Mouse (Mus musculus) megakaryocyte, adult 5-6 weeks (primary cell): ENCODE results near the gene Kcnc1. TPM values are rescaled to one million over a fixed set of nuclear protein-coding genes. Genes with fewer than 3 reads are reported as not detected.

Source experiments
- ATAC-seq: 2 replicates; pipeline ENCODE4 v1.8.0; 2016; ENCODE audit warnings: mild to moderate bottlenecking, inconsistent platforms; ENCODE audit not compliant: poor library complexity, severe bottlenecking
- total RNA-seq, 2 experiments: library from RNA; stranded (forward) in 1 of 2; stranded (reverse) in 1 of 2; fragments of 153-499, 151-499 nt in 1 of 2; fragments of 221-1000, 200-1000 nt in 1 of 2; gene quantifications; 2 replicates each; pipeline versions ENCODE4 v1.2.3 to v1.2.4; 2015 to 2017

Kcnc1 gene
- total RNA-seq, 2 experiments from 2014 or later, result 0.04 TPM

DNA sequence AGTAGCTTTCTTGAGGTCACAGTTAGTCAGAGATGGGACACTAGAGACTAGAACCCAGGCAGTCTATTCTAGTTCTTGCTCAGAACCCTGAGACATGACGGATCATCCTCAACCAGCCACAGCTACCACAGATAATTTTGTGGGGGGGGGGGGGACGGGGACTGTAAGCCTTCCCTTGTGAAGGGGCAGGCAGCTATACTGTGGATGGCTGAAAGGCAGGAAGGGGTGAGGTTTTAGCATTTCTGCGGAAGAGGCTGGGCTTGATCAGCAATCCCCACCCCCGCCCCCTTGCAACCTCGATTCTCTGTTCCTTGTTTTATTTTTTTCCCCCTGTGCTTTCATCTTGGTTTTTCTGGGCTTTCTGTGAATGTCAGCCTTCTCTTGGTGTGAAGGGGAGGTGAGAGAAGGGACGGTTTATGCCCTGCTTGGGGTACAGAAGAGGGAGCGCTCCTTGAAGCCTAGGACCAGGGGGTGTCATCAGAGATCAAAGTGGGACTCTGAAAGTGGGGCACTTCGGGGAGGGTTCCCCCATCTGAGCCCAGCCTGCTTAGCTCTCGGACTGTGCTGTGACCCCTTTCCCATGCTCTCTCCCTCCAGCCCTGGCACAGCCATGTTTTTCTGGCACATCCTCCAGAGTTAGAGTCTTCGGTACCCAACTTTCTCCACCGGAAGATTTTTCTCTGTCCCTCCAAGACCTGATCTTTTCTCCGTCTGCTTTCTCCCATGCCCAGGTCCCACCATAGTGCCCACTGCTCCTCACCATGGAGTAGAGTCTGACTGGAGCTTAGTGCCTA is 2.4 kb upstream of the Kcnc1 start:
- peak; percentile 32 for ATAC-seq

DNA sequence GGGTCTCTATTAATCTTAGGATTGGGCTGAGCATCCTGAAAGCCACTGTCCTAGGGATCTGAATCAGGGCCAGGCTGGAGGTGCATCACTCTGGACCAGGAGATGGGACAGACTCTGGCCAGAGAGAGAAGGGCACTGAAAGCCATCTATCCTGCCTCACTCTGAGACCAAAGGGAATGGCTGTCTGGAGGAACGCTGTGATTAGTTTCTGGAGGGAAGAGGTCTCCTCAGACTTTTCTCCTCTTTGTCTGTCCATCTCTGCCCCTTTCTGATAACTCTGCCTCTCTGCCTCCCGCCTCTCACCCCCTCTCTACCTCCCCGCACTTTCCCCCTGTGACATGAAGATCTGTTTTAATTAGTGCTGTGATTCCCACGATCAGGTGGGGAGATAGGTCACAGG is 1.4 kb upstream of the Kcnc1 start:
- no peak for ATAC-seq

DNA sequence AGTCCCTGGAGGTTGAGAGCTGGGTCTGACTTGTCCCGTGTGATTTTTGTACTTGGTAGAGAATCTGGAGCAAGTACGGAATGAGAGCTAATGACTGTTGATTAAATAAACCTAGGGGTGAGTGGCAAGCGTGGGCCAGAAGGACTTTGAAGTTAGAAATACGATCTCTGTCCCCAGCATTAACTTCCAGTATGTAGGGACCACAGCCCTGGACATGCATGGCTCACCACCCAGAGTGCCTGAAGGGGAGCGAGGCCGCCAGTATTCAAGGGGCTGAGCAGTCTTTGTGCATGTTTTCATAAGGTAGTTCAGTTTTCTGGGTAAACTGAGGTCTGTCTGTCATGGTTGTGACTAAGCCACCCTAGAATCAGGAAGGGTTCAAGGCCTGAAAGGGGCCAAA is 726 bp upstream of the Kcnc1 start:
- no peak for ATAC-seq

DNA sequence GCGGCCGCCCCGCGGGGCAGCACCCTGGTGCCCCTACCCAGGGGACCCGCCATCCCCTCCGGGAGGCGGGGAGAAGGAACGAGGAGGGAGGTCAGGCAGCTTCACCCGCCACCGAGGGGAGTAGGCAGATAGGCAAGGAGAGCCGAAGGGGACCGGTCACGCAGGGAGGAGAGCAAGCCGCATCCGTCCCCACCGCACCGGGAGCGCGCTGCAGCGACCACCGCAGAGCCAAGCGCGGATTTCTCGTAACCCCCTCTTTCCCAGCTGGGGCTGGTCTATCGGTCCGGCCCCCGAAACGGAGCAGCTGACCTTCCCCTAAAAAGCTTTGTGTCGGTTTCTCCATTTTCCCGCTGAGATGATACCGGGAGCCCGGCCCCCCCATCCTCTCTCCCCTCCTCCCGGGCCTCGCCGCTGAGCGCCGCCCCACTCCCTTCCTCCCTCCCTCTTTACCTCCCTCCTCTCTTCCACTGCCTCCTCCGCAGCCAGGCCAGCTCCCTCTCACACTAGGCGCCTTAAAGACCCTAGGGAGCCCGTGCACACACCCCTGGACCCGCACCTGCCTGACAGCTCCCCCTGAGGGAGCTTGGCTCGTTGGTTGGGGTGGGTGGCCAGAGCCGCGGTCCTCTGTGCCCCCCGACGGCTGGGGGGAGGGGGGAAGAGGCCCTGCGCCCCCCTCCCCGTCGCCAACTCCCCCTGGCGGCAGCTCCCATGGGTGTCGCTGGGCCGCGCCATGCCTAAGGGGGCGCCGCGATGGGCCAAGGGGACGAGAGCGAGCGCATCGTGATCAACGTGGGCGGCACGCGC is 833 bp downstream of the Kcnc1 start:
- ATAC-seq, result no peak

DNA sequence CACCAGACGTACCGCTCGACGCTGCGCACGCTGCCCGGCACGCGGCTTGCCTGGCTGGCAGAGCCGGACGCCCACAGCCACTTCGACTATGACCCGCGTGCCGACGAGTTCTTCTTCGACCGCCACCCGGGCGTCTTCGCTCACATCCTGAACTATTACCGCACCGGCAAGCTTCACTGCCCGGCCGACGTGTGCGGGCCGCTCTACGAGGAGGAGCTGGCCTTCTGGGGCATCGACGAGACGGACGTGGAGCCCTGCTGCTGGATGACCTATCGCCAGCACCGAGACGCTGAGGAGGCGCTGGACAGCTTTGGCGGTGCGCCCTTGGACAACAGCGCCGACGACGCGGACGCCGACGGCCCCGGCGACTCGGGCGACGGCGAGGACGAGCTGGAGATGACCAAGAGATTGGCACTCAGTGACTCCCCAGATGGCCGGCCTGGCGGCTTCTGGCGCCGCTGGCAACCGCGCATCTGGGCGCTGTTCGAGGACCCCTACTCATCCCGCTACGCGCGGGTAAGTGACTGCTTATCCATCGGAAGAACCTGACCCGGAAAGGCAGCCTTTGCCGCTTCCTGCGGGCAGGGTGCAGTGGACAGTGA is 1.5 kb downstream of the Kcnc1 start:
- no peak for ATAC-seq

GRCm38 (mm10) chr7:46398612-46399011 is 2.3 kb downstream of the Kcnc1 start:
- ATAC-seq, result no peak

DNA sequence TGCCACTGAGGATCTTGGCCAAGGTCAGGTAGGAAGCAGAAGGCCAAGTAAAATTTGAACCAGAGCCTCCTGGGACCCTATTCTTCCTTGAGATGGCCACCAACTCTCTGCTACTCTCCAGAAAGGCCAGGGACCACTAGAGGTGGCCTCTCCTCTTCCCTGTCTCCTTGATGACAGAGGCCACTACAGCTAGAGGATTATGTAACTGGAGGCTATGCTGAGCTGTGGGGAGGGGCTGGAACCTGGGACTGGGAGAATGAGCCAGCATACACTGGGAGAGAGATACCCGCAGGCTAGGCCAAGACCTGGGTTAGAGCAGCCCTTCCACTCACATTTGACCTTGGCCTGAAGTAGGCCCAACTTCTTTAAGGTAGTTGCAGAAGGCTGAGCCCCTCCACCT is 3.4 kb downstream of the Kcnc1 start:
- ATAC-seq, result no peak

DNA sequence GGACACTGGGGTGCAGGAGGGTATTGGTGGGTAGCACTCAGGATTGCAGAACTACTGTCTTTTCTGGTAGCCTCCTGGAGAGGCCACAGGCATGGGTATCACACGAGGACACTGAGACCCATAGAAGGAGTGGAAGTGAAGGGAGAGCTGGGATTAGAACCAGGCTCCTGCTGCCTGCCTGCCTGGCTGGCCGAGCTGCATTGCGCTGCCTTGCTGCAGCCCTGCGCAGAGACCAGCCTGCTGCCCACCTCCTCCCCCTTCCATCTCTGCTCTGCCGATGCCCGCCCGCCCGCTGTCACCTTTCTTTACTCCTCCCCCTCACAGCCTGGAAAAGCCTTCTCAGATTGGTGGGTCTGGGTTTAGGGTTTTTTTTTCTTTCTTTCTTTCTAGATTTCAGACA is 4.0 kb downstream of the Kcnc1 start:
- ATAC-seq, result no peak

GRCm38 (mm10) chr7:46401371-46402180 is 5.3 kb downstream of the Kcnc1 start:
- ATAC-seq, result no peak

- ATAC-seq, result no peak
These were observed 7.6 kb downstream of the Kcnc1 start for GRCm38 (mm10) chr7:46403616-46404485.

GRCm38 (mm10) chr7:46404756-46405155 is 8.5 kb downstream of the Kcnc1 start:
- no peak for ATAC-seq

GRCm38 (mm10) chr7:46408606-46409005 is 12.3 kb downstream of the Kcnc1 start:
- no peak for ATAC-seq

DNA sequence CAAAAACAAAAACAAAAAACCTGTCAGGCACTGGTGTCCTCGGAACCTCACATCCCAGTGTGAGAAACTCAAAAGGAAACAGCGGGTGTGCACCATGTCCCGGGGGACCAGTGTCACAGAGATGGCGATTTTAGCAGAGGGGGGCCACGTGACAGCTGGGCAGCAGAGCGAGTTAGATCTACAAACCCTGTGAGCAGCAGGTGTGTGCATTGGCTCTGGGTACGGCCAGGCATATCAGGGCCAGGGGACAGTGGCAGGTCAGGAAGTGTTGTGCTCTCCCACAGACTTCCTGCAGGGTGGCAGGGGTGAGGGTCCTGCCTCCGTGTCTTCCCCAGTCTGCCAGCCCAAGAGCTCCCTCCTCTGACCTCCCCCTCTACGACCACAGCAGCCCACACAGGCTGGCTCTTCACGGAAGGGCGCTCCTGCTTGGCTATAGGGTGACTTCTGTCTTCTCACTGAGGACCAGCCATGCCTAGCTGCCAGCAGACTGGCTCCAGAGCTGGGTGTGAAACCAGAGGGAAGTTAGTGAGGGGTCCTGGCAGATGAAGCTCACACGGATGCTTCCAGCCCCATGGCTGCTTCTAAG is 13.0 kb downstream of the Kcnc1 start:
- ATAC-seq, result no peak

GRCm38 (mm10) chr7:46410727-46411126 is 14.4 kb downstream of the Kcnc1 start:
- ATAC-seq, result no peak

DNA sequence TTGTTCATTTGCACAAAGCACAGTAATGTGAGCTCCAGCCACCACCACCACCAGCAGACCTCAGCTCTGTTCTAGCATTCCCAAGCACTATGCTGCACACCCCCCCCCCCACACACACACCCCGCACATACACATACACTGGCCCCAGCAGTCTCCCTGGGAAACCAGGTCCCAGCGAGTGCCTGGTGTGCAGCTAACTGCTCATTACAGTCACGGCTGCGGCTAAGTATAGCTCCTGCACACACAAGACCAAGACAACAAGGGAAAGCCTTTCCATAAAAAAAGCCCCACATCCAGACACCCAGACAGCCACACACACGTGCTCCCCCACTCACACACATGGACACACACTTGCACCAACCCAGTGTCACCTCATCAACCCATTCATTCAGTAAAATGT is 16.5 kb downstream of the Kcnc1 start:
- no peak for ATAC-seq

DNA sequence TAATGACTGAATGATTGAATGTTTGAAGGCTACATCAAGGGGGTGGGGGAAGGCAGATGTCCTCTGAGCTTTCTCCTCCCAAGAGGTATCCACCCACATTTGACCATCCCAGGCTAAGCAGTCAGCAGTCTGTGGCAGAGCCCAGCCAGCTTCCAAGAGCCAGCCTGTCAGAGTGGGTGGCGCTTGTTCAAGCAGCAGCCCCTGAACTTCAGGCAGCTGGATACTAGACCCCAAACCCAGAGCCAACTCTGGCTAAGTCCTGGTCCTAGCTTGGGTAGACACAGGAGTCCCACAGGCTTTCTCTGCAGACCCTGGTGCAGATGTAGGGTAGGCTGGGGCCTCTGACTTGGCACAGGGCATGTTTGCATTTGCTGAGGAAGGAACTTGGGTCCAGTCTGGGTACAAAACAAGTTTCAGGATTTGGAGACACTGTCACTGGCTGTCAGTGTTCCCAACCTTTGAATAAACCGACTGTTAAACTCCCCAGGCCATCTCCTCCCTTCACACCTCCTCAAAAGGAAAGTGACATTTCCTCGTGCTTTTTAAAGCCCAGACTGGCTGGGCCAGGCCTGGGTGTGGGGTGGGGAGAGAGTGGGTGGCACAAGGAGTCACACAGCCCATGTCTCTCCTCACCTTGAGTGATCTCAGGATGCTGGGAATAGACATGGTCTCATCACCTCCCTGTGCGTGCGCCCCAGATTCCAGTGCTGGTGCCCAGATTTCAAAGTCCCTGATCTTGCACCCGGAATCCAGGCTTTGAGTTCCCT is 17.8 kb downstream of the Kcnc1 start:
- ATAC-seq, result no peak

- no peak for ATAC-seq
These were observed 19.6 kb downstream of the Kcnc1 start for GRCm38 (mm10) chr7:46415818-46416425.

DNA sequence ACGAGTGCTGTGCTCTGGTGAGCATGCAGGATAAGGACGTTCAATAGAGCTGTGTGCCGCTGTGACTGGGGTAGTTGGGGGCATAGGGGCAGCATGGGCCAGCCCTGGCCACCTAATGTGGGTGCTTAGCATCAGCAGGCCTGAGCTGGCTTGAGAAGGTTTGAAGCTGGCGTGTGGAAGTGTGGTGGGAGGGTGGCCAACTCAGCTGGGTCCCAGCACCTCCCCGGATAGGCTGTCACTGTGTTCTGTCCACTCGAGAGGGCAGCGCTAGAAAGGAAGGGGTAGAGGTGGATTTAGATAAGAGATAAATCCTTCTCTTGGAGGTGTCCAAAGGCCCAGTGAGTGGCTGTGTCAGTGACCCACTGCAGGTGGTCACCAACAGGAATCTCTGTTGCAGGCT is 21.2 kb downstream of the Kcnc1 start:
- ATAC-seq, result no peak
